Mouse (Mus musculus) R1 (cell line): ENCODE results near the gene Nhej1.

ENCODE experiments used
- DNase-seq: peaks from one replicate; pipeline ENCODE4 v3.0.0-alpha.2; 2018; ENCODE audit warnings: low read depth, low spot score

Nhej1 gene

GRCm38 (mm10) chr1:74977001-74977400, 148.0 kb downstream of the Nhej1 start:
- no peak for DNase-seq

- DNase-seq: no peak
These were observed 149.1 kb downstream of the Nhej1 start for GRCm38 (mm10) chr1:74975936-74976335.

GRCm38 (mm10) chr1:74973590-74973989, 151.4 kb downstream of the Nhej1 start:
- DNase-seq: peak; percentile 21

- peak; percentile 54 for DNase-seq
These were observed 153.5 kb downstream of the Nhej1 start for GRCm38 (mm10) chr1:74971353-74972050.

GRCm38 (mm10) chr1:74967962-74968580, 156.9 kb downstream of the Nhej1 start:
- DNase-seq: no peak

- peak; percentile 76 for DNase-seq
These were observed 160.3 kb downstream of the Nhej1 start for GRCm38 (mm10) chr1:74964494-74965215.

GRCm38 (mm10) chr1:74962853-74963227, 162.2 kb downstream of the Nhej1 start:
- no peak for DNase-seq

GRCm38 (mm10) chr1:74962126-74962852, 162.7 kb downstream of the Nhej1 start:
- no peak for DNase-seq

GRCm38 (mm10) chr1:74961722-74962121, 163.3 kb downstream of the Nhej1 start:
- DNase-seq: no peak

- no peak for DNase-seq
These were observed 164.9 kb downstream of the Nhej1 start for GRCm38 (mm10) chr1:74960059-74960458.

- peak; percentile 35 for DNase-seq
These were observed 173.3 kb downstream of the Nhej1 start, which contains the start of gene Ihh for GRCm38 (mm10) chr1:74951556-74952210. Gene Ihh, minus strand, starts transcription at chr1:74951672.

GRCm38 (mm10) chr1:74950576-74951490, 174.2 kb downstream of the Nhej1 start:
- peak; percentile 36 for DNase-seq

GRCm38 (mm10) chr1:74950066-74950465, 174.9 kb downstream of the Nhej1 start:
- DNase-seq: peak; percentile 34

- DNase-seq: no peak
These were observed 175.3 kb downstream of the Nhej1 start for GRCm38 (mm10) chr1:74949666-74950050.

GRCm38 (mm10) chr1:74948784-74949665, 176.0 kb downstream of the Nhej1 start:
- peak; percentile 75 for DNase-seq

GRCm38 (mm10) chr1:74947986-74948670, 176.9 kb downstream of the Nhej1 start:
- DNase-seq: peak; percentile 26

GRCm38 (mm10) chr1:74941651-74942360, 183.2 kb downstream of the Nhej1 start:
- no peak for DNase-seq

GRCm38 (mm10) chr1:74939762-74940161, 185.2 kb downstream of the Nhej1 start:
- peak; percentile 28 for DNase-seq
